Mouse (Mus musculus) ovary, postnatal 36 days (tissue): ENCODE data around the gene Isg15.
"Not testable (repeated sequence)": the region's sequence is repeated elsewhere in the genome, so short reads cannot be mapped to it uniquely, and the experiment has no call there.

Experiments
- DNase-seq: peaks from one replicate; pipeline ENCODE4 v3.0.0; 2022; ENCODE audit warnings: low spot score, mixed read lengths

The Isg15 gene

GRCm38 (mm10) chr4:156154771-156155170, 45.8 kb downstream of the Isg15 start:
- no peak for DNase-seq

- DNase-seq = not testable (repeated sequence)
Measured at GRCm38 (mm10) chr4:156150887-156151286, 49.7 kb downstream of the Isg15 start.
